Mouse (Mus musculus) right cerebral cortex, postnatal 14 days (tissue): ENCODE data around the gene Dedd2.

Experiments used
- DNase-seq: peaks from one replicate; pipeline ENCODE4 v3.0.0; 2022

Dedd2 gene

DNA sequence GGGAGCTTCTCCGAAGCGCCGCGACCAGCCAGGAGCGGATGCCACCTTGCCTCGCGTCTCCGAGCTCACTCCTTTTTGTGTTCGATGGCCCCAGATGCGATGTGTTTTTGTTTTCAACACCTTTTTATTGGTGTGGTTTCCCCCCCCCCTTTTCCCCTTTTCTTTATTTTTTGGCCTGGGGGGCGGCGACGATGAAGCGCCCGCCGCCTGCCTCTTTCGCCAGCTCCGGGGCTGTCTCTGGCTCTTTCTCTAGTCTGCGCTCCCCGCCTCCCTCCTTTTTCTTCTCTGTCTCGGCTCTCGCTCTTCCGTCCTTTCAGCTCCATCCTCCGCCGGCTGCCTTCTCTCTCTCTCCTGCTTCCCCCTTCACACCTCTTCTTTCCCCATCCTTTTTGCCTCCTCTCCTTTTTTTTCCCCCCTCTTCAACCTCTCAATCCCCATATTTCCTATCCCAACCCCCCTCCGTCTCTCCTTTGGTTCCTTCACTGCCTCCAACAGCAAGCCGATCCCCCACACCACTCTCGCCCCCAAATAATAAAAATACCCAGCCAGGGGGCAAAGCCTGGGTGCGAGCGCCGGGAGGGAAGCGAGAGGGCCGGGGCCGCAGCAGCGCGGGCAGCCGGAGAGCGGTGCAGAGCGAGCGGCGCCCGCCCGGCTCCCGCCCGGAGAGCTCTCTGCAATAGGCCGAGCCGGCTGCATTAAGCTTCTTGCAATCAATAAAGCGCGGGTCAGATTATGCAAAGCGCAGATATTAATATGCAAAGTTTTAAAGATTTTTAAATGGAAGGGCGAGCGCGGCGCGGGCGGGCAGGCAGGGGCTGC is 41.4 kb downstream of the Dedd2 start:
- peak; percentile 40 for DNase-seq

- peak; percentile 43 for DNase-seq
Observed at GRCm38 (mm10) chr7:25178317-25178716, 42.1 kb downstream of the Dedd2 start.

- no peak for DNase-seq
Observed at GRCm38 (mm10) chr7:25174343-25174742, 46.1 kb downstream of the Dedd2 start.

DNA sequence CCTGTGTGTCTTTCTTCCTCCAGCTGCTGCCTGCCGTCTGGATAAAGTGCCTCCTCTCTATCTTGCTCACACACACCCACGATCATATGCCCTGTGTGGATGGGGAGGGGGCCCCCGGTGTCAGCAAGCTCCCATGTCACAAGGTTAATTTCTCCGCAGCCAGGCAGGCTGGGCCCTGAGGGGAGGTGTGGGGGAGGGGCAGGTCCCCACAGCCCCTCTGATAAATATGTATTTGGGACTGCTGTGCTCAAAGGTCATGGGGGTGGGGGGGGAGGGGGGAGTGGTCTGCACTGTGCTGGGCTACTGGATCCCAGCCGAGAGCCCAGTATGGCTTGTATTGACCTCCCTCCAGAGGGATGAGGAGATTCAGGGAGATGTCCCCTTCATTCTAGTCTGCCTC is 47.7 kb downstream of the Dedd2 start:
- DNase-seq = no peak

DNA sequence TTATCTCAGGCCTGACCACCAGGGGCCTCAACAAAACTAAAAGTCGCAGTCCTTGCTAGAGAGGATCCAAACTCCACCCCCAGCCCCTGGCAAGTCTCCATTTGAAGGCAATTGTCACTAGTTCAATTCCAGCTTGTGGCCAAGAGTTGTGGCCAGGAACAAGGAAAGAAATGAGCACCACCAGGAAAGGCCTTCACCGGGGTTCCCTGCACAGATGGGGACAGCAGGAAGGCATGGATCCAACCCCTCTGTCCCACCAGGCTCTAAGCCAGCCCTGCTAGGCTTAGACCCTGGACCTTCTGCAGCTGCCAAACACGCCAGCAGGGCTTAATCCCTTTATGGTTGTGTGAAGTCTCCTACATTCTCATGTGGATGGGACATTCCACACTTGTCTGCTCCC is 49.8 kb downstream of the Dedd2 start:
- no peak for DNase-seq

GRCm38 (mm10) chr7:25166106-25166505 is 54.3 kb downstream of the Dedd2 start:
- DNase-seq = no peak

- no peak for DNase-seq
Observed at GRCm38 (mm10) chr7:25156158-25156648, 64.2 kb downstream of the Dedd2 start.

DNA sequence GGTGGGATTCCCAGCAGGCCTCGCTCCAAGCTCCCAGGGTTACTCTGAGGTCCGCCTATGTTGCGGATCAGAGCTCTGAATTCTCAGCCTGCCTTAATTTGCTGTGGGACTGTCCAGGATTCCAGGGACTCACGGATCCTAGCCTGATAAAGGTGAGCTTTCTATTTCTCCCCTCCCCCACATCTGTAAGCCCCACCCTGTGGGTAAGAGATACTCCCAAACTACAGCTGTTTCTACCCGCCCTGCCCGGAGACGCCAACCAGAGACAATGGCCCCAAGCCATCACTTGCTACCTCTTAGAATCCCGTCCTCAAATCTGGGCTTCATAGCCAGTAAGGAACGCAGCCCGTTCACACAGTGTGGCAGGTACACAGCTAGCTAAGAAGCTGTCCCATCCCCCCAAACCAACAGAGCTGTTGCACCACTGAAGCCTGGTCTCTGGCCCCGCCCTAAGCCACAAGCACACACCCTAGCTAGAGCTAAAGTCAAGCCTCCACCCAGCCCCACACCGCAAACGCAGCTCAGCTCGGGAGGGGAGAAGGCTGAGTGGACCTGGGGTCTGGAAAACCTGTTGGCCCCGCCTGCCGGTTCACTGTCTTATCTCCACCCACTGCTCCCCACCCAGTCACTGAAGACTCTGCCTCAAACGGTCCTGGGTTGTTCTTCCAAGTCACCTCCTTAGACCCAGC is 64.8 kb downstream of the Dedd2 start:
- DNase-seq = no peak

GRCm38 (mm10) chr7:25154648-25155047 is 65.8 kb downstream of the Dedd2 start:
- DNase-seq = no peak

DNA sequence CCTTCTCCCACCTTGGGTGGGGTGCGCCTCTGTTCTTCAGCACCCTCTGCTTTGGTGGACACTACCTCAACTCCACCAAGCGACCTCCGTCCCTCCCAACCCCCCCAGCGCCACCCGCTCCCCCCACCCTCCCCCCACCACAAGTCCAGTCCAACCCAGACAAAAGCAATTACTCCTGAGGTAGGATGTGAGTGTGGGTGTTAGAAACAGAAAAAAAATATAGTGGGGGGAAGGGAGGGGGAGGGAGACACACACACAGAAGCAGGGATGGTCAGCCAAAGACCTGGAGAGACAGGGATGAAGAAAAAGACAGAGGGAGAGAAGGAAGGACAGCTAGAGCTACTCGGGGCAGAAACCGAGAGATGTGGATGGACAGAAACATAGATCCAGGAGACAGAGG is 66.6 kb downstream of the Dedd2 start:
- no peak for DNase-seq

GRCm38 (mm10) chr7:25151916-25152556 is 68.4 kb downstream of the Dedd2 start:
- peak; percentile 49 for DNase-seq

- DNase-seq = no peak
Observed at GRCm38 (mm10) chr7:25151009-25151408, 69.4 kb downstream of the Dedd2 start.

GRCm38 (mm10) chr7:25150151-25150663 is 70.2 kb downstream of the Dedd2 start:
- no peak for DNase-seq
